In genomic region chrX:68678815-68679486, GRCm38 (mm10) we compare ENCODE assay signal across 8 mouse cellular contexts. TPM values are rescaled to one million over a fixed set of nuclear protein-coding genes. Genes with fewer than 3 reads are reported as not detected.
DNase-seq lines count a peak whose midpoint lies in the region; ATAC-seq and TF ChIP-seq lines count a peak whose summit lies in the region.

No protein-coding gene starts in this region.

- no peaks in the 10 kb centered on the region for H3K79me2 ChIP-seq in heart, adult 2 months (replicated peaks; ENCODE audit: control insufficient read depth, insufficient read depth, low read length)

- H3K9ac ChIP-seq in heart, adult 2 months (ENCODE audit: low read depth, low read length), result peak overlapping the region; percentile 95
- peak overlapping the region; percentile 72 for H3K9ac ChIP-seq in forebrain, postnatal 0 days
- H3K9ac ChIP-seq in kidney, embryonic 14.5 days (ENCODE audit: low read depth, low read length), result peak overlapping the region; percentile 84
- H3K9ac ChIP-seq in stomach, embryonic 15.5 days, result peak overlapping the region; percentile 63

- H3K4me1 ChIP-seq in heart, adult 2 months (ENCODE audit: control insufficient read depth, insufficient read depth, low read length), result no peaks in the 10 kb centered on the region; the same call in 1 of the 2 replicates
- H3K4me1 ChIP-seq in bone marrow, adult 2 months (ENCODE audit: control insufficient read depth, insufficient read depth, low read length), result no peaks in the 10 kb centered on the region; the same call in 1 of the 2 replicates
- no peaks in the 10 kb centered on the region for H3K4me1 ChIP-seq in forebrain, postnatal 0 days (ENCODE audit: insufficient read depth)
- H3K4me1 ChIP-seq in kidney, embryonic 14.5 days (ENCODE audit: control insufficient read depth, insufficient read depth, low read length), result no peaks in the 10 kb centered on the region
- H3K4me1 ChIP-seq in stomach, embryonic 15.5 days, result no peaks in the 10 kb centered on the region

- no peaks in the 10 kb centered on the region for H3K27me3 ChIP-seq in heart, adult 2 months (ENCODE audit: control insufficient read depth, insufficient read depth, low read length)
- no peaks in the 10 kb centered on the region for H3K27me3 ChIP-seq in forebrain, postnatal 0 days (ENCODE audit: insufficient read depth, low read length)
- no peaks in the 10 kb centered on the region for H3K27me3 ChIP-seq in kidney, embryonic 14.5 days (ENCODE audit: control insufficient read depth, insufficient read depth, low read length)
- H3K27me3 ChIP-seq in stomach, embryonic 15.5 days (replicated peaks), result no peaks in the 10 kb centered on the region

- no peak for TF ChIP-seq CTCF in heart, adult 2 months (IDR thresholded peaks at IDR 0.05)
- TF ChIP-seq CTCF in bone marrow, adult 2 months (IDR thresholded peaks at IDR 0.05; ENCODE audit: control insufficient read depth, insufficient read depth, low read length), result no peak
- TF ChIP-seq CTCF in forebrain, postnatal 0 days (IDR thresholded peaks at IDR 0.05; ENCODE audit: low read depth), result no peak

- WGBS in heart, adult 2 months, result 13% methylated on average over 66 of the region's 67 CpGs
- 8% methylated on average over 49 of the region's 67 CpGs for WGBS in bone marrow, adult 2 months
- WGBS in forebrain, postnatal 0 days, result 34% methylated on average over 56 of the region's 67 CpGs
- WGBS in kidney, embryonic 14.5 days, result 28% methylated on average over 33 of the region's 67 CpGs
- 19% methylated on average over 60 of the region's 67 CpGs for WGBS in stomach, embryonic 15.5 days

- DNase-seq in heart, adult 2 months, result peak in 1 of 2 experiments; percentile 49
- no peak for DNase-seq in heart, postnatal 25 days (ENCODE audit: low spot score)
- DNase-seq in forebrain, postnatal 0 days, result peak; percentile 47
- peak; percentile 14 for DNase-seq in lung, postnatal 14 days

- no peaks in the 10 kb centered on the region for H3K36me3 ChIP-seq in heart, adult 2 months (ENCODE audit: control insufficient read depth, insufficient read depth, low read length)
- H3K36me3 ChIP-seq in forebrain, postnatal 0 days (ENCODE audit: insufficient read depth), result no peaks in the 10 kb centered on the region
- H3K36me3 ChIP-seq in kidney, embryonic 14.5 days (ENCODE audit: control insufficient read depth, insufficient read depth, low read length), result no peaks in the 10 kb centered on the region
- no peaks in the 10 kb centered on the region for H3K36me3 ChIP-seq in stomach, embryonic 15.5 days

- no peak for TF ChIP-seq EP300 in heart, adult 2 months (IDR thresholded peaks at IDR 0.05; ENCODE audit: insufficient read depth, low read depth, low read length)

- TF ChIP-seq POLR2A in heart, adult 2 months (IDR thresholded peaks at IDR 0.05; ENCODE audit: insufficient read depth, low read depth, low read length), result no peak
- no peak for TF ChIP-seq POLR2A in bone marrow, adult 2 months (IDR thresholded peaks at IDR 0.05; ENCODE audit: borderline replicate concordance, control insufficient read depth, low read depth, low read length)

- peak overlapping the region; percentile 82 for H3K27ac ChIP-seq in heart, adult 2 months
- H3K27ac ChIP-seq in bone marrow, adult 2 months (ENCODE audit: control insufficient read depth, insufficient read depth, low read depth, low read length, poor library complexity), result peak overlapping the region; percentile 96
- peak overlapping the region; percentile 88 for H3K27ac ChIP-seq in forebrain, postnatal 0 days (ENCODE audit: low read depth, low read length)
- H3K27ac ChIP-seq in kidney, embryonic 14.5 days (ENCODE audit: low read depth, low read length), result peak overlapping the region; percentile 90
- peak overlapping the region; percentile 92 for H3K27ac ChIP-seq in stomach, embryonic 15.5 days

- ATAC-seq in CD4-positive, CD25-positive, alpha-beta regulatory T cell, adult 4 months, result peak; percentile 27
- peak; percentile 74 for ATAC-seq in forebrain, postnatal 0 days
- ATAC-seq in kidney, embryonic 14.5 days (ENCODE audit: low FRiP score, low TSS enrichment), result peak; percentile 68
- peak; percentile 58 for ATAC-seq in stomach, embryonic 15.5 days (ENCODE audit: insufficient read depth, low FRiP score, low read depth)

- intact Hi-C loops in heart, adult 2 months (cut with DNase I), result no loop called here
- intact Hi-C loops in heart, postnatal 25 days (cut with DNase I), result no loop called here

- no peaks in the 10 kb centered on the region for H3K9me3 ChIP-seq in forebrain, postnatal 0 days (ENCODE audit: low read length)
- 0 out of 2 replicates have a peak, but pooled peaks cover 2% of the 10 kb centered on the region for H3K9me3 ChIP-seq in kidney, embryonic 14.5 days (ENCODE audit: control insufficient read depth, low read length)
- no peaks in the 10 kb centered on the region for H3K9me3 ChIP-seq in stomach, embryonic 15.5 days

- H3K4me2 ChIP-seq in forebrain, postnatal 0 days (ENCODE audit: low read depth), result peak overlapping the region; percentile 48
- peak overlapping the region; percentile 39 for H3K4me2 ChIP-seq in kidney, embryonic 14.5 days (replicated peaks; ENCODE audit: low read depth, low read length)
- peak overlapping the region; percentile 33 for H3K4me2 ChIP-seq in stomach, embryonic 15.5 days

- H3K4me3 ChIP-seq in heart, adult 2 months, result peak overlapping the region; percentile 72
- peak overlapping the region; percentile 72 for H3K4me3 ChIP-seq in bone marrow, adult 2 months (replicated peaks; ENCODE audit: control insufficient read depth, low read depth, low read length)
- H3K4me3 ChIP-seq in forebrain, postnatal 0 days (ENCODE audit: low read depth, low read length), result peak overlapping the region; percentile 57
- H3K4me3 ChIP-seq in kidney, embryonic 14.5 days (ENCODE audit: low read length), result peak overlapping the region; percentile 64
- H3K4me3 ChIP-seq in stomach, embryonic 15.5 days (replicated peaks), result peak overlapping the region; percentile 60

RNA-seq across cellular contexts. Expression of gene Fmr1, which starts 0.6 kb away (rescaled TPM):
- total RNA-seq in heart, adult 2 months (2021), result 1 to 10 TPM; 9.0 to 9.7 TPM
- polyA plus RNA-seq in heart, adult 2 months (2012; rRNA removed), result 4.6 and 5.6 TPM in 2 replicates
- 10 to 100 TPM; 10.6 to 11.6 TPM for total RNA-seq in heart, postnatal 25 days (2021)
- polyA plus RNA-seq in CD4-positive, CD25-positive, alpha-beta regulatory T cell, adult 4 months (2017; shearing (Covaris generic)), result 10 to 100 TPM; 17.0 to 24.2 TPM
- polyA plus RNA-seq in bone marrow, adult 2 months (2011; ENCODE audit: insufficient read depth, insufficient read length, low replicate concordance, missing spikeins), result 21.9 and 27.0 TPM in 2 replicates
- total RNA-seq in forebrain, postnatal 0 days (2014; rRNA removed), result 44.8 and 48.6 TPM in 2 replicates
- polyA plus RNA-seq in forebrain, postnatal 0 days (2015; fragmentation: Nextera tagmentation; extraction: Ambion mirVana), result 26.4 and 37.5 TPM in 2 replicates
- polyA plus RNA-seq in kidney, embryonic 14.5 days (2014; fragmentation: Nextera tagmentation; extraction: Ambion mirVana), result 41.2 and 65.2 TPM in 2 replicates
- polyA plus RNA-seq in stomach, embryonic 15.5 days (2015; fragmentation: Nextera tagmentation; extraction: Ambion mirVana), result 51.6 and 54.1 TPM in 2 replicates
